Comparison of ENCODE assay signal across 13 mouse cellular contexts in the genomic region with DNA sequence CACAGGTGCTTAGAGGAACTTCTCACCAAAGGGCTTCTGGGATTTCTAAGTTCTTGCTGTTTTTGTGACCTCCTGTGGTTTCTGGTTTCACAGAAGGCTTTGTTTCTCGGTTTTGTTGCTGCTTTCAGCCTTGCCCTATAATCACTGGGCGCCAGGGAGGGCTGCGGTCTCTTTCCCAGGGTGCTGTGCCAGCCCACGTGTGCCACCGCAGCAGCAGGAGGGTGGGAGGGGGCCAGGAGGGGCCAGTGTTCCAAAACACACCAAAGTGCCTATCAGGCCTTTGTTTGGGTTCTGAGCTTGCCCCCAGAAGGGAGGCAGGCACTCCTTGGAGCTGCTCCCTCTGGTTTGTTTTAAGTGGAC.
A peak's percentile ranks its signal among the peaks of the same experiment; 100 is the strongest.
DNase-seq lines count a peak whose midpoint lies in the region; ATAC-seq and TF ChIP-seq lines count a peak whose summit lies in the region.
"Had no signal": no experiment of that assay in that cellular context is flagged by ENCODE, and none has a peak within 500 bp of the region (broad histone marks: within the 10 kb centered on the region; RNA-seq: fewer than 3 reads in every experiment).

No protein-coding gene starts in this region.

- H3K4me2 ChIP-seq in embryonic facial prominence, embryonic 15.5 days (replicated peaks): no peak overlapping the region
- H3K4me2 ChIP-seq: liver, embryonic 13.5 days; midbrain, embryonic 15.5 days had no signal

- H3K9ac ChIP-seq in embryonic facial prominence, embryonic 15.5 days: no peak overlapping the region
- H3K9ac ChIP-seq: liver, embryonic 13.5 days; midbrain, embryonic 15.5 days had no signal

- H3K4me1 ChIP-seq in embryonic facial prominence, embryonic 15.5 days: peaks cover 52% of the 10 kb centered on the region

- 0 out of 2 replicates have a peak overlapping the region, but pooled peaks have one; percentile 10 for H3K27ac ChIP-seq in layer of hippocampus, adult 2 months
- peak overlapping the region; percentile 77 for H3K27ac ChIP-seq in embryonic facial prominence, embryonic 15.5 days (replicated peaks)
- H3K27ac ChIP-seq: gastrocnemius, adult 2 months; liver, embryonic 13.5 days; midbrain, embryonic 15.5 days had no signal

- TF ChIP-seq CTCF in layer of hippocampus, adult 2 months (conservative IDR thresholded peaks at IDR 0.05): no peak

- DNase-seq in layer of hippocampus, adult 2 months (ENCODE audit: low spot score in 2 of 2): no peak
- no peak for DNase-seq in layer of hippocampus, adult 11-12 months (ENCODE audit: low spot score)
- DNase-seq in T-cell, adult 2 months (ENCODE audit: low spot score): peak; percentile 40
- DNase-seq in naive thymus-derived CD4-positive, alpha-beta T cell, adult 2 months (ENCODE audit: low read depth): peak; percentile 30
- DNase-seq in right cerebral cortex, postnatal 25 days: no peak
- DNase-seq in adrenal gland, adult 2 months: no peak
- no peak for DNase-seq in embryo, embryonic 9.5 days (ENCODE audit: extremely low spot score)
- DNase-seq: adrenal gland, adult 8-10 months; cerebellum, adult 11 months; gastrocnemius, adult 2 months; liver, embryonic 13.5 days had no signal

- no peaks in the 10 kb centered on the region for H3K27me3 ChIP-seq in embryonic facial prominence, embryonic 15.5 days
- H3K27me3 ChIP-seq: liver, embryonic 13.5 days; midbrain, embryonic 15.5 days had no signal

- H3K36me3 ChIP-seq in embryonic facial prominence, embryonic 15.5 days: no peaks in the 10 kb centered on the region
- H3K36me3 ChIP-seq: liver, embryonic 13.5 days; midbrain, embryonic 15.5 days had no signal

- peak; percentile 86 for ATAC-seq in embryonic facial prominence, embryonic 15.5 days (ENCODE audit: insufficient number of reproducible peaks, low FRiP score, low TSS enrichment, low read depth)
- ATAC-seq: midbrain, embryonic 15.5 days had no signal

- 39% methylated on average over 5 of the region's 5 CpGs for WGBS in embryonic facial prominence, embryonic 15.5 days

- H3K4me3 ChIP-seq in layer of hippocampus, adult 2 months: no peak overlapping the region
- H3K4me3 ChIP-seq in embryonic facial prominence, embryonic 15.5 days (replicated peaks): no peak overlapping the region
- H3K4me3 ChIP-seq: gastrocnemius, adult 2 months; liver, embryonic 13.5 days; midbrain, embryonic 15.5 days had no signal

- no peaks in the 10 kb centered on the region for H3K9me3 ChIP-seq in embryonic facial prominence, embryonic 15.5 days (replicated peaks)
- H3K9me3 ChIP-seq: liver, embryonic 13.5 days; midbrain, embryonic 15.5 days had no signal

Comparison
In these comparisons a context has a peak if more than half of its experiments do, and no peak if none do; other contexts are left out.
1. DNase-seq: peak in T-cell, adult 2 months (single experiment) and naive thymus-derived CD4-positive, alpha-beta T cell, adult 2 months (single experiment); none in layer of hippocampus, adult 2 months (0 of 2), layer of hippocampus, adult 11-12 months (single experiment), right cerebral cortex, postnatal 25 days (single experiment), adrenal gland, adult 2 months (single experiment) and embryo, embryonic 9.5 days (single experiment).